Mouse (Mus musculus) kidney, postnatal 10 days (tissue): ENCODE measurements around the gene Cx3cl1.

Source experiments
- DNase-seq: peaks from one replicate; pipeline ENCODE4 v3.0.0; 2021; ENCODE audit warnings: mixed read lengths

The Cx3cl1 gene

GRCm38 (mm10) chr8:94803551-94803950, 31.7 kb downstream of the Cx3cl1 start:
- no peak for DNase-seq

- no peak for DNase-seq
Observed at GRCm38 (mm10) chr8:94804546-94805340, 32.9 kb downstream of the Cx3cl1 start.

- DNase-seq, result no peak
Observed at GRCm38 (mm10) chr8:94805811-94806210, 34.0 kb downstream of the Cx3cl1 start.

GRCm38 (mm10) chr8:94807506-94807905, 35.7 kb downstream of the Cx3cl1 start:
- DNase-seq, result peak; percentile 39

GRCm38 (mm10) chr8:94808372-94808771, 36.6 kb downstream of the Cx3cl1 start:
- no peak for DNase-seq

GRCm38 (mm10) chr8:94810153-94810552, 38.3 kb downstream of the Cx3cl1 start, which contains the start of gene Ccl17:
Gene Ccl17 (plus strand): TSS chr8:94810453.
- no peak for DNase-seq

DNA sequence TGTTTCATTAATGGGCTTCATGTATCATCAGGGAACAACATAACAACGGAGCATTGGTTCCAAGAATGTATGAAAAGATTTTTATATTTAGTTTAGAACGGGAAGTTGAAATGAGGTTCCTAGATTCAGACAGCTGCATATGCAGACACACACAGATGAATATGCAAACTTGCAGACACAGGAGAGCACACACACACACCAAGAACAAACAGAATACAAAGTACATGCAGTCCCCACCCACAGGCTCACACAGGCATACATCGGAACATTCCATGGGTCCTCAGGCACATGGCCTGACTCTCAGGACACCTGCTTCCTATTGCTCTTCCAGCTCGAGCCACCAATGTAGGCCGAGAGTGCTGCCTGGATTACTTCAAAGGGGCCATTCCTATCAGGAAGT, 39.0 kb downstream of the Cx3cl1 start:
- DNase-seq, result no peak

DNA sequence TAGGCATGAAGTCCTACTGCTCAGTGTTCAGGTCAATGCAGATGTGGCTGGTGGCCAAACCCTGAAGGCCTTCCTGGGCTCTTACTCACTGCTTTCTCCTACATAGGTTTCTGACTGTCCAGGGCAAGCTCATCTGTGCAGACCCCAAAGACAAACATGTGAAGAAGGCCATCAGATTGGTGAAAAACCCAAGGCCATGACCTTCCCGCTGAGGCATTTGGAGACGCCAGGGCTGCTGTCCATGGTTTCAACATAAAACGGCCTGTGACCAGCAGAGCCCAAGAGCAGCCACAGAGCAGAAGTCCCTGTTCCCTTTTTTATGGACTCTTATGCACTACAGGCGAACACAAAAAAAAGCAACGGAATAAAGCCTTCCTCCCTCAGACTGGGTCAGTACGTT, 39.8 kb downstream of the Cx3cl1 start:
- DNase-seq, result no peak

- peak; percentile 91 for DNase-seq
Observed at GRCm38 (mm10) chr8:94812645-94813098, 40.9 kb downstream of the Cx3cl1 start.

DNA sequence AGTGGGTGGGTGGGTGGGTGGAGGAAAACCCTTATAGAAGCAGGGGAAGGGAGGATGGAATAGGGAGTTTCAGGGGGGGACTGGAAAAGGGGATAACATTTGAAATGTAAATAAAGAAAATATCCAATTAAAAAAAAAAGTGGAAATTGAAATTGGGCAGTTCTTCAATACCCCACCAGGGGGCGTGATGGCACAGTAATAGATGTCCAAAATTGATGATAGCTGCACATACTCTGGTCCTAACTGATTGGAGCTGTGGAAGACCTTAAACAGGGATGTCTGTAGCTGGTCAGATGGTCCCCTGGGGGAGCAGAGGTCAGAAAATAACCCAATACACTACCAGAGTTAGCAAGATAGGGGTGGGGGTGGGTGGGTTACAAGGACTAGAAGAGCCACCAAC, 42.7 kb downstream of the Cx3cl1 start:
- peak; percentile 50 for DNase-seq

- no peak for DNase-seq
Observed at GRCm38 (mm10) chr8:94817933-94818332, 46.1 kb downstream of the Cx3cl1 start.

GRCm38 (mm10) chr8:94819671-94820179, 47.9 kb downstream of the Cx3cl1 start:
- no peak for DNase-seq

GRCm38 (mm10) chr8:94820553-94820952, 48.7 kb downstream of the Cx3cl1 start:
- peak; percentile 42 for DNase-seq

DNA sequence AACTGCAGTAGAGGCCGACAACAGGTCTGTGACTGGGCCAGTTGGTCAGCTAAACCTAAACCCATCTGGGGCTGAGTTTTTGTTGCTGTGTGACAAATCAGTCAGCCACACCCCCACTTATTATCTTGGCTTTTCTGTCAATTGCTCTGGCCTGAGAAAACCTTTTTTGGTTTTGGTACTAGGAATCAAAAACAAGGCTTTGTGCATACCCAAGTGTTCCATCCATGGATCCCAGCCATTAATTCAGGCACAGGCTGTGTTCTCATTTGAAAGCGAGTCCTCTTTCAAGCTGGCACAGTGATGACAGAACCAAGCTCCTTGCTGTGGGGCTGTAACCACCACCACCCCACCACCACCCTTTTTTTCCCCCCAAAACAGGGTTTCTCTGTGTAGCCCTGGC, 49.6 kb downstream of the Cx3cl1 start:
- no peak for DNase-seq

GRCm38 (mm10) chr8:94822637-94823560, 51.1 kb downstream of the Cx3cl1 start:
- DNase-seq, result peak; percentile 84

DNA sequence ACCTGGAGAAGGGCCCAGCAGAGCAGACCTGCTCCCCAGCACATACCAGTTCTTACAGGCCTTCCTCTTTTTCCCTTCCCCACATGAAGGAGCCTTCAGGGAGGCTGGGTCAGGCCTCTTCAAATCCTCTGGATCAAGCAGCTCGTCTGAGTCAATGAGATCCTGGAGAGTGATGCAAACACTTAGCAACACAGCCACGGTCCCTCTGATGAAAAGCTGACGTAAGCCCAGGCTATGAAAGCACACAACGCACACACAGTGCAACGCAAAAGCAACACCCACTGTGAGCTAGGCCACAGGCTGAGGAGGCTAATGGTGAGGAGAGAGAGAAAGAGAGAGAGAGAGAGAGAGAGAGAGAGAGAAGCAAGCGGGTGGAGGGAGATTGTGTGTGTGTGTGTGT, 53.4 kb downstream of the Cx3cl1 start:
- no peak for DNase-seq

DNA sequence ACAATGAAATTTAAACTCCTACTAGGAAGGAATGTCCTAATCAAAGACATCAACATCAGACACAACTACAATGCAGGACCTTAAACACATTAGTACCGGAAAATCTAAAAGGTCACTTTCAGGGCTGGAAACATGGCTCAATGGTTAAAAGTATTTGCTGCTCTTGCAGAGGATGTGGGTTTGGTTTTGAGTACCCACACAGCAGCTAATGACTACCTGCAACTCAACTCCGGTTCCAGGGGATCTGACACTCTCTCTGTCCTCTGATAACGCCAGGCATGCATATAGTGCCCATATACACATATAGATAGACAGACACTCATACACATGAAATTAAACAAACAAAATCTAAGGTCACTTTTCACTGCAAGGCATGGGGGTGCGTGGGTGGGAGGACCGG, 54.4 kb downstream of the Cx3cl1 start:
- no peak for DNase-seq

DNA sequence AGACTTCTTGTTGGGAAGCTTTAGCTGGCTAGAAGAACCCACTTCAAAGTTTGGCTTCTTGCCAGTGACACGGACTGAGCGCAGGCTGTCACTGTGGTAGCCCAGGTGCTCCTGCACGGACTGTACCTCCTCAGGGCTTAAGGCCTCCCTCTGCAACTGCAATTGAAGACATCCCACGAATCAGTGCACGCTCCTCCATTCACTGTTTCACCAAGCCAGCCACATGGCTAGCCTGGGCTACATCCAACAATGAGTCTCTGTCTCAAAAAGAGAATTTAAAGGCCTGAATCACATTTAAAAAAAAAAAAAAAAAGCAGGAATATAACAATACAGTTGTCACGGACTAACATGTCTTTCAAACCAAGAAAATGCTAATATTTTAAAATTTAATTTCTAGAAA, 56.5 kb downstream of the Cx3cl1 start:
- DNase-seq, result no peak
